ENCODE assay signal across 8 mouse cellular contexts in genomic region chr3:40949903-40950600, GRCm38 (mm10). TPM values are rescaled to one million over a fixed set of nuclear protein-coding genes. Genes with fewer than 3 reads are reported as not detected.
DNase-seq lines count a peak whose midpoint lies in the region; ATAC-seq and TF ChIP-seq lines count a peak whose summit lies in the region.

No protein-coding gene starts in this region.

- ATAC-seq in intestine, embryonic 16.5 days, result peak; percentile 25
- ATAC-seq in liver, postnatal 0 days, result peak; percentile 28

- no peaks in the 10 kb centered on the region for H3K27me3 ChIP-seq in intestine, embryonic 16.5 days (replicated peaks; ENCODE audit: control insufficient read depth, insufficient read depth, low read length)
- H3K27me3 ChIP-seq in liver, postnatal 0 days (ENCODE audit: insufficient read depth, low read length), result no peaks in the 10 kb centered on the region; the same call in 1 of the 2 replicates

- no peaks in the 10 kb centered on the region for H3K36me3 ChIP-seq in intestine, embryonic 16.5 days (ENCODE audit: control insufficient read depth, insufficient read depth, low read length)
- H3K36me3 ChIP-seq in liver, postnatal 0 days (replicated peaks; ENCODE audit: insufficient read depth, low read length), result no peaks in the 10 kb centered on the region

- TF ChIP-seq CTCF in liver, postnatal 0 days (IDR thresholded peaks at IDR 0.05; ENCODE audit: low read depth), result no peak

- under 1% methylated on average over 94 of the region's 118 CpGs for WGBS in intestine, embryonic 16.5 days
- under 1% methylated on average over 49 of the region's 118 CpGs for WGBS in liver, postnatal 0 days (ENCODE audit: insufficient replicate concordance)

- H3K4me2 ChIP-seq in intestine, embryonic 16.5 days (ENCODE audit: low read depth, low read length), result peak overlapping the region; percentile 93
- peak overlapping the region; percentile 95 for H3K4me2 ChIP-seq in liver, postnatal 0 days (ENCODE audit: low read depth, low read length)

- H3K4me3 ChIP-seq in intestine, embryonic 16.5 days (ENCODE audit: low read length), result peak overlapping the region; percentile 81
- peak overlapping the region; percentile 77 for H3K4me3 ChIP-seq in liver, postnatal 0 days (ENCODE audit: low read depth, low read length)

- peak overlapping the region; percentile 88 for H3K27ac ChIP-seq in intestine, embryonic 16.5 days (ENCODE audit: low read length)
- H3K27ac ChIP-seq in liver, postnatal 0 days (ENCODE audit: low read depth), result peak overlapping the region; percentile 93

- 0 out of 2 replicates have a peak, but pooled peaks cover 3% of the 10 kb centered on the region for H3K4me1 ChIP-seq in intestine, embryonic 16.5 days (ENCODE audit: control insufficient read depth, insufficient read depth, low read length)
- H3K4me1 ChIP-seq in liver, postnatal 0 days (ENCODE audit: insufficient read depth), result peaks cover 12% of the 10 kb centered on the region

- peak overlapping the region; percentile 81 for H3K9ac ChIP-seq in intestine, embryonic 16.5 days (ENCODE audit: low read depth, low read length)
- peak overlapping the region; percentile 86 for H3K9ac ChIP-seq in liver, postnatal 0 days (replicated peaks)

- peak; percentile 12 for DNase-seq in ovary, adult 18-20 months (ENCODE audit: low spot score)
- DNase-seq in ovary, postnatal 10 days (ENCODE audit: low spot score), result no peak
- DNase-seq in cerebellum, adult 18-20 months, result peak; percentile 63 to 81
- DNase-seq in gastrocnemius, adult 8-10 months (ENCODE audit: low spot score in 2 of 2), result peak; percentile 16 to 27
- DNase-seq in liver, postnatal 0 days, result peak; percentile 63
- peak; percentile 33 for DNase-seq in ovary, postnatal 14 days (ENCODE audit: low spot score)
- DNase-seq in thymus, postnatal 14 days, result peak; percentile 63

- no peak for TF ChIP-seq EP300 in liver, postnatal 0 days (IDR thresholded peaks at IDR 0.05; ENCODE audit: low read depth)

- no peaks in the 10 kb centered on the region for H3K9me3 ChIP-seq in intestine, embryonic 16.5 days (ENCODE audit: control insufficient read depth, low read length)
- no peaks in the 10 kb centered on the region for H3K9me3 ChIP-seq in liver, postnatal 0 days (ENCODE audit: low read length)

RNA-seq across cellular contexts. Expression of gene Larp1b, which starts 0.4 kb away (rescaled TPM):
- total RNA-seq in gastrocnemius, adult 8-10 months (2022), result 10 to 100 TPM; 65.0 to 76.0 (median 69.7) TPM
- 13.1 and 14.4 TPM in 2 replicates for polyA plus RNA-seq in intestine, embryonic 16.5 days (2015; fragmentation: Nextera tagmentation; extraction: Ambion mirVana)
- 22.3 and 27.9 TPM in 2 replicates for polyA plus RNA-seq in liver, postnatal 0 days (2015; fragmentation: Nextera tagmentation; extraction: Ambion mirVana)

RNA-seq across cellular contexts. Expression of gene 1700034I23Rik, which starts 47.7 kb away (rescaled TPM):
- total RNA-seq in gastrocnemius, adult 8-10 months (2022), result not detected
- 0.12 and 0.16 TPM in 2 replicates for polyA plus RNA-seq in intestine, embryonic 16.5 days (2015; fragmentation: Nextera tagmentation; extraction: Ambion mirVana)
- polyA plus RNA-seq in liver, postnatal 0 days (2015; fragmentation: Nextera tagmentation; extraction: Ambion mirVana), result 0.05 and 0.08 TPM in 2 replicates
